8 mouse cellular contexts compared by ENCODE assay signal in genomic region chr4:125114638-125115037, GRCm38 (mm10). TPM values are rescaled to one million over a fixed set of nuclear protein-coding genes. Genes with fewer than 3 reads are reported as not detected.
DNase-seq lines count a peak whose midpoint lies in the region; ATAC-seq lines count a peak whose summit lies in the region.

No protein-coding gene starts in this region.

- H3K4me2 ChIP-seq in intestine, embryonic 15.5 days (replicated peaks) = peak overlapping the region; percentile 26; the same call in 1 of the 2 replicates

- peak; percentile 50 for ATAC-seq in intestine, embryonic 15.5 days
- peak; percentile 65 for ATAC-seq in megakaryocyte progenitor cell, adult 5-6 weeks (replicated peaks; ENCODE audit: poor library complexity)

- no peaks in the 10 kb centered on the region for H3K9me3 ChIP-seq in intestine, embryonic 15.5 days

- intact Hi-C loops in left cerebral cortex, postnatal 14 days (cut with DNase I) = no loop called here

- no peaks in the 10 kb centered on the region for H3K36me3 ChIP-seq in intestine, embryonic 15.5 days

- H3K9ac ChIP-seq in intestine, embryonic 15.5 days = 0 out of 2 replicates have a peak overlapping the region, but pooled peaks have one; percentile 8

- WGBS in intestine, embryonic 15.5 days = 8% methylated on average over 6 of the region's 6 CpGs

- H3K4me3 ChIP-seq in intestine, embryonic 15.5 days (replicated peaks) = no peak overlapping the region

- H3K4me1 ChIP-seq in intestine, embryonic 15.5 days (replicated peaks) = peaks cover 20% of the 10 kb centered on the region

- DNase-seq in ZHBTc4 (ENCODE audit: low read depth, low spot score) = peak; percentile 89
- peak; percentile 82 to 91 for DNase-seq in cerebellum, postnatal 4 days (ENCODE audit: low spot score in 2 of 2)
- peak; percentile 87 for DNase-seq in gastrocnemius, adult 18-20 months (ENCODE audit: low spot score)
- DNase-seq in left cerebral cortex, postnatal 14 days (ENCODE audit: low spot score in 2 of 2) = peak; percentile 93 to 96
- peak; percentile 91 to 93 for DNase-seq in right cerebral cortex, postnatal 10 days (ENCODE audit: low spot score in 2 of 2)
- DNase-seq in urinary bladder, postnatal 14 days (ENCODE audit: low spot score) = peak; percentile 89

- no peaks in the 10 kb centered on the region for H3K27me3 ChIP-seq in intestine, embryonic 15.5 days (replicated peaks)

- H3K27ac ChIP-seq in intestine, embryonic 15.5 days = no peak overlapping the region

RNA-seq across cellular contexts. Expression of gene Zc3h12a, which starts 13.0 kb away (rescaled TPM):
- 1 to 10 TPM; 2.8 to 3.0 TPM for total RNA-seq in gastrocnemius, adult 18-20 months (2021)
- 1.4 and 1.8 TPM in 2 replicates for polyA plus RNA-seq in intestine, embryonic 15.5 days (2015; fragmentation: Nextera tagmentation; extraction: Ambion mirVana)
- 1 to 10 TPM in 1 of 2 experiments, under 1 TPM in 1; 0.51 to 1.2 TPM for total RNA-seq in left cerebral cortex, postnatal 14 days (2021)
- 6.0 and 6.2 TPM in 2 replicates for total RNA-seq in megakaryocyte progenitor cell, adult 5-6 weeks (2015)
- total RNA-seq in megakaryocyte progenitor cell, adult 5-6 weeks (2017) = 2.3 and 3.6 TPM in 2 replicates

RNA-seq across cellular contexts. Expression of gene Meaf6, which starts 29.7 kb away (rescaled TPM):
- 10 to 100 TPM; 11.6 TPM for total RNA-seq in gastrocnemius, adult 18-20 months (2021)
- 47.1 and 50.8 TPM in 2 replicates for polyA plus RNA-seq in intestine, embryonic 15.5 days (2015; fragmentation: Nextera tagmentation; extraction: Ambion mirVana)
- 100 to 1,000 TPM; 125 to 144 TPM for total RNA-seq in left cerebral cortex, postnatal 14 days (2021)
- 37.5 and 48.8 TPM in 2 replicates for total RNA-seq in megakaryocyte progenitor cell, adult 5-6 weeks (2015)
- 39.0 and 57.7 TPM in 2 replicates for total RNA-seq in megakaryocyte progenitor cell, adult 5-6 weeks (2017)

RNA-seq across cellular contexts. Expression of gene Snip1, which starts 48.2 kb away (rescaled TPM):
- 1 to 10 TPM; 4.8 TPM for total RNA-seq in gastrocnemius, adult 18-20 months (2021)
- polyA plus RNA-seq in intestine, embryonic 15.5 days (2015; fragmentation: Nextera tagmentation; extraction: Ambion mirVana) = 24.6 and 28.2 TPM in 2 replicates
- total RNA-seq in left cerebral cortex, postnatal 14 days (2021) = 10 to 100 TPM; 10.9 to 12.5 TPM
- total RNA-seq in megakaryocyte progenitor cell, adult 5-6 weeks (2015) = 22.0 and 28.6 TPM in 2 replicates
- 28.3 and 33.5 TPM in 2 replicates for total RNA-seq in megakaryocyte progenitor cell, adult 5-6 weeks (2017)

RNA-seq across cellular contexts. Expression of gene Dnali1, which starts 49.1 kb away (rescaled TPM):
- total RNA-seq in gastrocnemius, adult 18-20 months (2021) = not detected
- polyA plus RNA-seq in intestine, embryonic 15.5 days (2015; fragmentation: Nextera tagmentation; extraction: Ambion mirVana) = not detected in 2 replicates
- total RNA-seq in left cerebral cortex, postnatal 14 days (2021) = under 1 TPM in 1 of 2 experiments, not detected in 1; 0.15 TPM
- 0.15 TPM in 1 of 2 replicates, not detected in the other for total RNA-seq in megakaryocyte progenitor cell, adult 5-6 weeks (2015)
- total RNA-seq in megakaryocyte progenitor cell, adult 5-6 weeks (2017) = not detected in 2 replicates
